Mouse (Mus musculus) ES-Bruce4 (cell line): ENCODE measurements around the gene Gimd1. TPM values are rescaled to one million over a fixed set of nuclear protein-coding genes. Genes with fewer than 3 reads are reported as not detected.

ENCODE experiments used
- H3K27ac ChIP-seq: 2 replicates; pipeline ENCODE4 v1.5.1; 2012; ENCODE audit warnings: low read length, inconsistent platforms; ENCODE audit not compliant: insufficient read depth
- H3K27me3 ChIP-seq: 2 replicates; pipeline ENCODE4 v1.6.1; 2012; ENCODE audit warnings: mild to moderate bottlenecking, low read length, inconsistent platforms; ENCODE audit not compliant: control insufficient read depth, poor library complexity, insufficient read depth, severe bottlenecking
- H3K36me3 ChIP-seq: 2 replicates; pipeline ENCODE4 v1.6.1; 2012; ENCODE audit warnings: inconsistent platforms, mild to moderate bottlenecking, low read length, moderate library complexity; ENCODE audit not compliant: control insufficient read depth, poor library complexity, insufficient read depth, severe bottlenecking
- H3K4me1 ChIP-seq: one replicate; pipeline ENCODE4 v1.8.1; 2011; ENCODE audit warnings: low read length; ENCODE audit not compliant: control insufficient read depth, insufficient read depth
- H3K4me3 ChIP-seq: 2 replicates; pipeline ENCODE4 v1.5.1; 2011; ENCODE audit warnings: low read depth, mild to moderate bottlenecking, low read length
- H3K9ac ChIP-seq: 2 replicates; pipeline ENCODE4 v1.6.1; 2012; ENCODE audit warnings: low read depth, mild to moderate bottlenecking, inconsistent platforms; ENCODE audit not compliant: poor library complexity, severe bottlenecking
- H3K9me3 ChIP-seq: replicated peaks from 2 replicates; pipeline ENCODE4 v1.6.1; 2012; ENCODE audit warnings: mild to moderate bottlenecking, low read length, inconsistent platforms; ENCODE audit not compliant: control insufficient read depth, poor library complexity, insufficient read depth, severe bottlenecking
- CTCF ChIP-seq: IDR thresholded peaks from one replicate; pipeline ENCODE4 v1.8.1; 2011; ENCODE audit warnings: low read depth, low read length
- EP300 ChIP-seq: IDR thresholded peaks from 2 replicates; pipeline ENCODE4 v1.6.1; 2011; ENCODE audit warnings: low read depth, low read length; ENCODE audit not compliant: insufficient read depth
- POLR2A ChIP-seq: IDR thresholded peaks from one replicate; pipeline ENCODE4 v1.8.1; 2011; ENCODE audit warnings: low read length; ENCODE audit not compliant: insufficient read depth
- polyA plus RNA-seq: library from polyadenylated mRNA; stranded (reverse); fragments of >200 nt; gene quantifications from 2 replicates; pipeline ENCODE4 v1.2.4, GENCODE M21; 2011; ENCODE audit warnings: low read depth; ENCODE audit not compliant: missing spikeins, insufficient read depth, insufficient read length

Gene Gimd1
- not detected in 2 replicates for polyA plus RNA-seq

- no peaks in the 10 kb centered on the region for H3K27me3 ChIP-seq
- no peaks in the 10 kb centered on the region for H3K36me3 ChIP-seq
- TF ChIP-seq CTCF = no peak
- no peak for TF ChIP-seq EP300
- TF ChIP-seq POLR2A = no peak
Measured at GRCm38 (mm10) chr3:132629601-132630239, at the start of gene Gimd1. Gene Gimd1 (plus strand): TSS chr3:132629820.

GRCm38 (mm10) chr3:132581198-132581597, 48.4 kb upstream of the Gimd1 start:
- no peak for TF ChIP-seq POLR2A
- no peak for TF ChIP-seq EP300
- TF ChIP-seq CTCF = no peak

More at GRCm38 (mm10) chr3:132629601-132630239, at the start of gene Gimd1:
- Histone ChIP-seq H3K9ac (no peak within 1 kb of the TSS), H3K4me3 (no peak within 1 kb of the TSS), H3K27ac (no peak within 1 kb of the TSS), H3K9me3 (no peaks in the 10 kb centered on the region), H3K4me1 (no peaks in the 10 kb centered on the region)

GRCm38 (mm10) chr3:132582339-132582738, 47.3 kb upstream of the Gimd1 start:
- no peak overlapping the region for H3K4me3 ChIP-seq
- H3K9me3 ChIP-seq = no peaks in the 10 kb centered on the region
- no peak overlapping the region for H3K27ac ChIP-seq
- H3K27me3 ChIP-seq = no peaks in the 10 kb centered on the region
- H3K4me1 ChIP-seq = no peaks in the 10 kb centered on the region
- no peaks in the 10 kb centered on the region for H3K36me3 ChIP-seq
- no peak overlapping the region for H3K9ac ChIP-seq
- no peak for TF ChIP-seq CTCF
- no peak for TF ChIP-seq POLR2A
- no peak for TF ChIP-seq EP300

More at GRCm38 (mm10) chr3:132581198-132581597, 48.4 kb upstream of the Gimd1 start:
- Histone ChIP-seq H3K27ac (no peak overlapping the region), H3K27me3 (no peaks in the 10 kb centered on the region), H3K9me3 (no peaks in the 10 kb centered on the region), H3K4me1 (no peaks in the 10 kb centered on the region), H3K4me3 (no peak overlapping the region), H3K36me3 (no peaks in the 10 kb centered on the region), H3K9ac (no peak overlapping the region)

- Histone ChIP-seq H3K9ac (no peak overlapping the region), H3K9me3 (no peaks in the 10 kb centered on the region)
Measured at GRCm38 (mm10) chr3:132585122-132585972, 44.3 kb upstream of the Gimd1 start.

GRCm38 (mm10) chr3:132588146-132588545, 41.5 kb upstream of the Gimd1 start:
- H3K4me1 ChIP-seq = no peaks in the 10 kb centered on the region
- H3K9me3 ChIP-seq = no peaks in the 10 kb centered on the region
- H3K4me3 ChIP-seq = no peak overlapping the region
- no peak overlapping the region for H3K27ac ChIP-seq
- TF ChIP-seq CTCF (no peak), EP300 (no peak), POLR2A (no peak)
- H3K9ac ChIP-seq = no peak overlapping the region
- H3K36me3 ChIP-seq = no peaks in the 10 kb centered on the region
- no peaks in the 10 kb centered on the region; the same call in 1 of the 2 replicates for H3K27me3 ChIP-seq

More at GRCm38 (mm10) chr3:132585122-132585972, 44.3 kb upstream of the Gimd1 start:
- no peaks in the 10 kb centered on the region for H3K36me3 ChIP-seq
- H3K4me1 ChIP-seq = no peaks in the 10 kb centered on the region
- H3K4me3 ChIP-seq = no peak overlapping the region
- no peak overlapping the region for H3K27ac ChIP-seq
- H3K27me3 ChIP-seq = no peaks in the 10 kb centered on the region; the same call in 1 of the 2 replicates
- TF ChIP-seq EP300 = no peak
- TF ChIP-seq POLR2A = no peak
- TF ChIP-seq CTCF = no peak

GRCm38 (mm10) chr3:132590010-132590409, 39.6 kb upstream of the Gimd1 start:
- no peaks in the 10 kb centered on the region for H3K4me1 ChIP-seq
- no peaks in the 10 kb centered on the region for H3K36me3 ChIP-seq
- no peaks in the 10 kb centered on the region for H3K9me3 ChIP-seq
- H3K27ac ChIP-seq = no peak overlapping the region
- H3K9ac ChIP-seq = no peak overlapping the region
- H3K27me3 ChIP-seq = no peaks in the 10 kb centered on the region; the same call in 1 of the 2 replicates
- H3K4me3 ChIP-seq = no peak overlapping the region
- no peak for TF ChIP-seq CTCF
